Mouse (Mus musculus) heart, postnatal 14 days (tissue): ENCODE data around the gene 1110012L19Rik. TPM values are rescaled to one million over a fixed set of nuclear protein-coding genes. Genes with fewer than 3 reads are reported as not detected.
"Not testable (repeated sequence)": the region's sequence is repeated elsewhere in the genome, so short reads cannot be mapped to it uniquely, and the experiment has no call there.

ENCODE experiments used
- DNase-seq, 2 experiments: peaks; one replicate each; pipeline ENCODE4 v3.0.0; 2021 to 2022
- intact Hi-C: fragments of 180-260 bp; cut with DNase I; formaldehyde crosslinking; loops from one replicate; pipeline ENCODE4 v1.15.1; 2025
- long read RNA-seq, 2 experiments: library from polyadenylated mRNA; stranded (forward); transcript quantifications; one replicate each; pipeline ENCODE4 v2.0.0; 2021
- total RNA-seq, 2 experiments: library from RNA; stranded (reverse); gene quantifications; 2 replicates each; pipeline ENCODE4 v1.2.3; 2021

The 1110012L19Rik gene
- 10 to 100 TPM; 11.2 to 15.4 TPM for total RNA-seq
- long read RNA-seq, experiment 1, transcript 1110012L19Rik-201 (3 exons, 1,094 nt): major isoform, 26 of 26 reads
- long read RNA-seq, experiment 1, partial matches to known transcripts: 0 of 26 reads
- long read RNA-seq, experiment 1, other reads (novel, unspliced or antisense): 0 of 26 reads
- long read RNA-seq, experiment 2, transcript 1110012L19Rik-201 (3 exons, 1,094 nt): major isoform, 19 of 20 reads
- long read RNA-seq, experiment 2, partial matches to known transcripts: 0 of 20 reads
- long read RNA-seq, experiment 2, other reads (novel, unspliced or antisense): 1 of 20 reads

DNA sequence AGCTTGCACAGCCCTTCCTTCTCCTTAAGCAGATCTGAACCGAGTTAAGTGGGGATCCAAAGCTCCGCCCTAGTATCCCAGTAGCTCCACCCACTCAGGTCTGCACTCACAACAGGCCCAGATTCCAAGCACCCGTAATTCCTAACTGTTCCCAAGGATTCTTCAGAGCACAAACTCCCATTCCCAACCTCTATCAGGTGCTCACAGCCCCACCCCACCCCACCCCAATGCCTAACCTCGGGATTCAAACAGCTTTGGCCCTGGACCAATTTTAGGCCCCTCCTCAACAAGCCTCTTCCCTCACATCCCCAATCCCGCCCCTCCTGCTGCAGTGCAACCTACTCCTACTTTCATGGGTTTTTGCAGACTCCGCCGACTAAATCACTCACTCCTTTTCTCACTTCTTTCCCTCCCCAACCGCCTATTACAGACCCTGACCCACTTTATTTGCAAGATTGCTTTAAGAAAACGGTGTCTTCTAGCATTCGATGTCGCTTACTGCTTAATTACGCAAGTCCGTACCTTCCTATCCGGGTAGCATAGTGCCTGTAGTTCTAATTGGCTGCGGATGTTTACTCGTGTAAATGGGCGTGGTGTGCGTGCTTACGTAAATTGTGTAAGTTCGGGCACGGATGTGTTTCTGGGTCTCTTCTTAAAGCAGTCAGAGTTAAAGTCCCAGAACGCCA is at the start of gene 1110012L19Rik:
Gene 1110012L19Rik, plus strand, starts transcription at position 602 of the 686 bp plus-strand sequence.
- intact Hi-C loops: loop anchor here (10.0 kb wide), 1 partner anchor 89 kb away; the partner anchor contains the start of gene Tmem185a

DNA sequence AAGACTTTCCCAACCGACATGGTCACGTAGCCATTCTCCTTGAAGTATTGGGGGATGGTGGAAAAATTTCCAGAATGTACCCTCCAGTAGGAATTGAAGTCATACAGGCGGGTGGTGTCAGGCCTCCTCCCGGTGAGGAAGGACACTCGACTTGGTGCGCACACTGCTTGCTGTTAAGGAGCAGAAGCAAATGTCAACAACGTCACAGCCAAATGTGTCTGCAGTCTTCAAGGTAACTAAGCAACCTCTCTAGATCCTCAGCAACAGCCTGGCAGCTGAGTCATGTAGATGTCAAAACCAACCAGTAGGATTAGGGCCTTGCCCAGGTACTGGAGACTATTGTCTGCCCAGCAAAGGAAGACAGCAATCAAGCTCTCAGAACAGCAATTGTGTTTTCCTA is 22.7 kb upstream of the 1110012L19Rik start:
- no peak for DNase-seq
- intact Hi-C loops: loop anchor here (10.0 kb wide), 1 partner anchor 212 kb away; no protein-coding TSS in a partner anchor

More for the DNA sequence above, at the start of gene 1110012L19Rik:
- peak; percentile 55 to 66 for DNase-seq

DNA sequence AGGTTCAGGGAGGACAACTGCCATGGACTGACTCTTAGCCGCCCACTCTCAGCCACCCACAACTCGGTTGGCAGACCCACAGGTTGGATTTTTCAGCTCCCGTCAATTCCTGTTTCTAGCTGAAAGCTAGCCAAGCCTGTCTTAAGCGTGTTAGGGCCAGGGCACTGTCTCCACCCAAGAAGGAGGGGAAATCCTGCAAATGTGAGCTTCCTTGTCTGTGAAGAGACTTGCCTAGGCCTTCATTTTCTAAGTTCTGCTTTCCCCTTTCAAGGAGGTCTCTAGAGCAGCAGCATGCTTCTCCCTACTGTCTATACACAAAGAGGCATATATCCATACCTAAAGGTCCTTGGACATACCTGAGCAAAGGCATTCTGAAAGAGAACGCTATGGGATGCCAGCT is 22.2 kb upstream of the 1110012L19Rik start:
- intact Hi-C loops: loop anchor here (10.0 kb wide), 1 partner anchor 211 kb away; no protein-coding TSS in a partner anchor
- no peak for DNase-seq

DNA sequence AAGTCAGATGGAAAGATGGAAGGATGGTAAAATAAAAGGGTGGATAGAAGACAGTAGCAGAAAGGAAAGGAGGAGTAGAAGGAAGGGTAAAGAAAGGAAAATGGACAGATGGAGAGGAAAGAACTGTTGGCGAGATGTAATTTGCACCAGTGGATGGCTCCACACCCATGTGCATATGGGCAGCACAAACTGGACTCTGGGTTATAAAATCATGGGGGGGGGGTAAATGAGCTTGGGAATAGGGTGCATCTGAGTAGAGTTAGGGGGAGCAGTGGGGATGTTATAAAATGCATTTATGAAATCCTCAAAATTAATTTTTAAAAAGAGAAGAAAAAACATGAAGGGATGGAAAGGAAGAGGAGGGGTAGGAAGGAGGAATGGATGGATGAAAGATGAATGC is 21.5 kb upstream of the 1110012L19Rik start:
- no peak for DNase-seq
- intact Hi-C loops: loop anchor here (10.0 kb wide), 1 partner anchor 211 kb away; no protein-coding TSS in a partner anchor

DNA sequence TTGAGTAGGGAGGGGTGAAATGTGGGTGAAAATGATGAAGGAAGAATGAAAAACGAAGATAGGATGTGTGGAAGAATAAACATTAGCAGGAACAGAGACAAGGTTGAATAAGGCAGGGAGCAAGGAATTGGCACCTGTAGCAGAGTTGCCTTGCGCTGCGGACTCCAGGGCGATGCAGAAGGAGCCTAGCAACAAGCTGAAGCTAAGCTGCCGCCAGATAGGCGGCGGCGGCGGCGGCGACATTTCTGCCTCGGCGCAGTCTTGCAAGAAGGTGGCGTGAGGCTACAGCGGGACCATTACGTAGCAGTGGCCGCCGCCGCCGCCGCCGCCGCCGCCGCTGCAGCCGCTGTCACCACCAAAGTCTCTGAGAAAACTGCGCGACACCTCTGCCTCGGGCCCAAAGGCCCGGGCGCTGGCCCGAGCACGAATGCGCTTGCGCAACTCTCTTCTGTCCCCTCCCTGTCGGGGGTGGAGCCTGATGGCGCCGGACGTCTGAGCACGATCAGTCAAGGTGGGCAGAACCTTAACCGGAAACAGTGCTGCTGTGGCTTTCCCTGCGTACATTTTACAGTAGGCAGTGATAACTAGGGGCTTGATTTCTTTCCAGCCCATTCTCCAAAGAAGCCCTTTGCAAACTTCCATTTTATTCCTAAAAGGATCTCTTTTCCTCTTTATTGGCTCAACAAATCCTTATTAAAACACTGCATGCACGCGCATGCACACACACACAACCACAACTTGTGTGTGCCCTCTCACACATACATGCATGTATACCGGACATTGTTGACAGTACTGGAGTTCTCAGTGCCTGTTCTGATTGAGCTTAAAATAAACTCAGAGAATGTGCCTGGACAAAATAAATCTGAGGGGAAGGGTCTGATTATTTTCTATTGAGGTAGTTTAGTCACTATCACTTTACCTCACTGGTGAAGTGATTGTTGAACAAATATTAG is 20.7 kb upstream of the 1110012L19Rik start, which contains the start of gene Ids:
Gene Ids, minus strand, starts transcription at position 424 of the 953 bp plus-strand sequence.
- peak; percentile 86 to 87 for DNase-seq
- intact Hi-C loops: loop anchor here (10.0 kb wide), 1 partner anchor 210 kb away; no protein-coding TSS in a partner anchor

DNA sequence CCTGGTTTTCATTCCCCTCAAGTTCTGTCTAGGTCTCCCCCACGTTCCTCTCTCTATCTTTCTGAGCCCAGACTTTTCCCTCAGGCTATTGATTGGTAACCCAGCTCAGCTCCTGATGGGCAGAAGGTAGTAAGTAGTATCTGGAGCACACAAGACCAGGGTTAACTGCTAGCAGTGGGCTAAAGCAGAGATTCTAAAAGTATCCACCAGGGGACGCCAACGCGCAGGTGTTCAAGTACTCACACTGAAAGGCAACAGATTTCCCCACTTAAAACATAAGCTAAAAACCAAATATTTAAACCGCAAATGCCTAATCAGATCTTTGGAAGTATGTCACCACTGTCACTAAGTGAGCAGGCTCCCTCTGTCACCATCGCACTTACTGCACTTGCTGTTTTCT is 15.9 kb upstream of the 1110012L19Rik start:
- intact Hi-C loops: loop anchor here (10.0 kb wide), 1 partner anchor 205 kb away; no protein-coding TSS in a partner anchor
- DNase-seq: not testable (repeated sequence)

DNA sequence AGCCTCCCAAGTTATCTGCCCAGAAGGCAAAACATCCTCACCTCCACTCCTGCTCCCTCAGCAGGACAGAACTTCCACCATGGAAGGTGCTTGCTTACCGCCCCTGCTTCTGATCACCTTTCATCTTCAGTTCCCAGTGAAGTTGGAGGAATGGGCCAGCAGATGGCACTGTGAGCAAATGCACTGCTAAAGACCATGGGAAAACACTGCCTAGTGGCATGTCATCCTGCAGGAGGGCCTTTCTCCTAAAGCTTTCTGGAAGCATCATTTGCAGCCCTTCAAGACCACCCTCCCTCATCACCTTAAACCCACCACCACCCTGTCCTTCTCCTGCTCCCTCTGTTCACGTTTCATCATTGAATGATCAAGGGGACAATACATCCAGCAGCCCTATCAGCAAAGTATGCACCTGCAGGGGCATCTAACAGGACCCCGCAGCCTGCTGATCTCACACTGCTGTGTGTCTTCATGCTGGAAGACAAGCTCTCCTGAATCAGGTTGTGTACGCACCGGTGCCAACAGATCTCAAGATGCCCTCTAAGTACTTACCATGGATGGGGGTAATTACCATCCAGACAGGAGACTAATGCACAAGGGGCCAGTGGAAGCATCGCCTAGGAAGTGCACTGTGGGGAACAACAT is 11.1 kb upstream of the 1110012L19Rik start:
- intact Hi-C loops, DNase-seq: not testable (repeated sequence)

DNA sequence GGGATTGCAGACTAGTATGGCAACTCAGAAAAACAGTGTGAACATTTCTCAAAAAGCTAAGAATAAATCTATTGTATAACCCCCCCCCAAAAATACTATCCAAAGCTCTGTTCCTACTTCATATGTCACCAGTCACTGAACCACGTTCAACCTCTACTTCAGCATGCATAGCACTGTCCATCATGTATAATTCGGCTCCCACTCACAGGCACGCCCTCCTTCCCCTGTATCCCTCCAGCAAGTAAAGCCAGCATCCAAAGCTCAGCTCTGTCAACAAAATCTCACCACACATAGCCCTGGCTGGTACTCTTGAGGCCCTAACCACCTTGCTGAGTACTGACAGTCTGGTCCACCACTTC is 781 bp upstream of the 1110012L19Rik start:
- intact Hi-C loops: loop anchor here (5.0 to 10.0 kb wide), 2 partner anchors 90 to 182 kb away; partner anchors contain the start of gene Tmem185a
- no peak for DNase-seq

DNA sequence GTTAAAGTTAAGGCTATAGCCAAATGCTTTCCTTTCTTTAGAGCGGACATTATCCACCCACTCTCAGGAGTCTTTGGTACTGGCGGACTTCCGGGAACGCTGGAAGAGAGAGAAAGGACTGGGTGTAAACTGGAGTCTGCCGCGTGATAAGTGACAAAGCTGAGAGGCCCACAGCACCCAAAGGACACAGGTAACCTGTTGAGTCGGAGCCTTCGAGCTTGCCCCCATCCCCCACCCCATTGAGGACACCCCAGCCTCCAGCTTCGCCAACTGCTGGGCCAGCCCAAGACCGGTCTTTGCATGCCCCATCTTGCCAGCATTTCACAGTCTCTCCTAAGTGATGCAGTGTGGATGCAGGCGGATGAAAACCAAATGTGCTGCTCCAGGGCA is 280 bp downstream of the 1110012L19Rik start:
- intact Hi-C loops: loop anchor here (10.0 kb wide), 1 partner anchor 89 kb away; the partner anchor contains the start of gene Tmem185a
- peak in 1 of 2 experiments; percentile 14 for DNase-seq

DNA sequence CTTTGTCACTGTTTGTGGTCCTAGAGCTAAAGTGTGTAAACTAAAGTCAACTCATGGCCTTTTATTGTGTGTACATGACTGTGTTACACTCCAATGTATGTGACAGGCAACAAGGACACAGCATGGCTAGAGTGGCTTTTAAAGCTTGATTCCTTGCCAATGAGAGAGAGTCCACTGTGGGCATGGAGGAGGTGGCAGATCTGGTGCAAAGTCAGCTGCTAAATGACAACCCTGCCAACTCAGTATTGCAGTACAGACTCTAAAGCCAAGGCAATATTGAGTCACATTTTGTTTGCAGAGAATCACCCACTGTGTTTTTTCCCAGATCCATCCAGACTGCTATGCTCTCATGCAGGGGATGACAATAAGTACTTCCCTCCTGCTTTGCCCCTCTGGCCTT is 7.0 kb downstream of the 1110012L19Rik start:
- intact Hi-C loops, DNase-seq: not testable (repeated sequence)

DNA sequence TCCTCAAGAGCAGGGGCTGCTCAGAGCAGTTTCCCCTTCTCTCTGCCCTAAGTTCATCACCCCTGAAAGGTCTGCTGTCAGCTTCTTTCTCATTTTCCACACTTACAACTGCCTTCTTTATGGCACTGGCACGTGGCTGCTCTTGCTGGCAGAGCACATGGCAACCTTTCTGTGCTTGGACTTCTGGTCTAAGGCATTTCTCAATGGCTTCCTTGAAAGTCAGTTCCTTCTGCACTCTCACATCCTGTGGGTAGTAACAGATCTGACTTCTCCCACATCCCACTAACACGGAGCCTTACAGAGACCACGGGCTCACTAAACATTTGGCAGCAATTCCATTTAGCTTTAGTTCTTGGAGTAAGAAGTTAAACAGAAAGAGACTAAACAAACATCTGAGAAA is 39.8 kb downstream of the 1110012L19Rik start:
- DNase-seq, intact Hi-C loops: not testable (repeated sequence)

Other genes with a start within 250 kb of the 1110012L19Rik start
- gene Ids, start 20.8 kb upstream of the 1110012L19Rik start, total RNA-seq: 10 to 100 TPM; 19.5 to 21.8 TPM
- 10 to 100 TPM; 20.9 to 22.9 TPM for gene Tmem185a, start 91.3 kb downstream of the 1110012L19Rik start, total RNA-seq